Mouse (Mus musculus): ENCODE measurements around the gene Plbd1. TPM values are rescaled to one million over a fixed set of nuclear protein-coding genes. Genes with fewer than 3 reads are reported as not detected.

Gene Plbd1
- under 1 TPM; 0.17 to 0.25 TPM for total RNA-seq (2021)

- DNase-seq, result no peak
Measured at GRCm38 (mm10) chr6:136661706-136662016, at the start of gene Plbd1. TSS of gene Plbd1 (minus strand) at chr6:136661928.

GRCm38 (mm10) chr6:136710408-136710807 lies 48.7 kb upstream of the Plbd1 start:
- DNase-seq, result no peak

DNA sequence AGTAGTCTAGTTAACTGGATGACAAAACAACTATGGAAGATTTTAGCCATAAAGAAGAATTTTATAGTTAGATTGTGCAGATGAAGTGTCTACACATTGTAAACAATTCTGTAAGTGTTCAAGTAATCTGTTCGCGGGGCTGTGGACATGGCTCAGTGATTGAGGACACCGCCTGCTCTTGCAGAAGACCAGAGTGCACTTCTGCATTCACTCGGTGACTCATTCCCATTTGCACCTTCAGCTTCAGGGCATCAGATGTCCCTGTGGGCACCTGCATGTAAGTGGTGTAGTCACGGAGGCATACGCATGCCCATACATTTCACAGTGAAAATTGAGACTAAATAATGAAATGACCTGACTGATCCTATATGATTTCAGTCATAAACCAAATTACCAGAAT lies 46.9 kb upstream of the Plbd1 start:
- no peak for DNase-seq

GRCm38 (mm10) chr6:136701878-136702277 lies 40.1 kb upstream of the Plbd1 start:
- DNase-seq, result no peak

- no peak for DNase-seq
Measured at GRCm38 (mm10) chr6:136701185-136701584, 39.5 kb upstream of the Plbd1 start.

GRCm38 (mm10) chr6:136691314-136691713 lies 29.6 kb upstream of the Plbd1 start:
- DNase-seq, result no peak

DNA sequence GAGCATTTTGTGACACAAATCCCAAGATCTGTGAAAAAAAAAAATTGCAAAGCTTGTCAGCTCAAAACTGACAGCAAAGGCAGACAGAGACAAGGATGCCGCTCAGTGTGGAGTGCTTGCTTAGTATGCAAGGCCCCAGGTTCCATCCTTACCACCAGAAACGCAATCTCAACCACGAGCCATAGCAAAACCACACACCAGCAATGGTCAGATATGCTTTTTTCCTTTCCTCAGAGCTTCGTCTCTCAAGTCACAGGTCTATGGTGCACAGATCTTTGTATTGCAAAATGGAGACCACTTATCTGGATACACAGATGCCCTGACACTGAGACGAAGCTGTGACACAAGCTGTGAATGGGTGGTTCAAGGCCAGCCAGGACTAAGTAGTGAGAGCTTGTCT lies 28.8 kb upstream of the Plbd1 start:
- no peak for DNase-seq

GRCm38 (mm10) chr6:136689790-136690413 lies 28.2 kb upstream of the Plbd1 start:
- DNase-seq, result no peak

DNA sequence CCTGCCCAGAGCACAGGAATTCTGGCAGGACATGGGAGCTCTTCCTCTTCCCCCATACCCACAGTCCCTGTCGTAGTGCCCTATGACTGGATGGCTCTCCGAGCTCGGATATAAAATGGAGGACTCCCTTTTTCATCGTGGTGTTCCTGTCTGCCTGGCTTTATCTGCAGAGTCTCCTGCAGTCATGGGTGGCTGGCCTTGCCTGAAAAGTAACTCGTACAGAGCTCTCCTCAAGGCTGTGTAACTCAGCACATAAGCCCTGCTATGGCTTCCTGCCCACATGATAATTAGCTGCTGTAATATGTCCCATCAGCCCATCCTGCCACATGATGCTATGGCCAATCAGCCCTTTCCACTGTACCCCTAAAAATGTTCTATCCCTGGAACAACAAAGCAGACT lies 23.7 kb upstream of the Plbd1 start:
- DNase-seq, result no peak

- no peak for DNase-seq
Measured at GRCm38 (mm10) chr6:136683410-136684334, 21.9 kb upstream of the Plbd1 start.

GRCm38 (mm10) chr6:136679381-136679780 lies 17.7 kb upstream of the Plbd1 start:
- DNase-seq, result no peak

DNA sequence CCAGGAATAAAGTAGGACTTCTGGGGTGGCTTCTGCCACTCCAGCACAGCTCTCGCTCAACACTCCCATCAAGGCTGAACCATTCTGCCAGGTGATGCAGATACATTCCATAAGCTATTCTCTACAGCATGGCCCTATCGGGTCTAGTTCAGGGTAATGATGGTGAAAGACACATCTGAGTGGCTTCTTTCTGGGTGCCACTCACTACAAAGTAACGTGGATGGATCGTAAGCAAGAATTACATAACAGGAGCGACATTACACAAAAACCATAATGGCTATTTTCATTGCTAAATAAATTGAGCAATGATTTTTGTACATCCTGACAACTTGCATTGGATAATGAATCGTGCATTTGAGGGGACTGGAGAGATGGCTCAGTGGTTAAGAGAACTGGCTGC lies 13.2 kb upstream of the Plbd1 start:
- no peak for DNase-seq

- peak; percentile 43 to 50 for DNase-seq
Measured at GRCm38 (mm10) chr6:136672467-136672866, 10.7 kb upstream of the Plbd1 start.

DNA sequence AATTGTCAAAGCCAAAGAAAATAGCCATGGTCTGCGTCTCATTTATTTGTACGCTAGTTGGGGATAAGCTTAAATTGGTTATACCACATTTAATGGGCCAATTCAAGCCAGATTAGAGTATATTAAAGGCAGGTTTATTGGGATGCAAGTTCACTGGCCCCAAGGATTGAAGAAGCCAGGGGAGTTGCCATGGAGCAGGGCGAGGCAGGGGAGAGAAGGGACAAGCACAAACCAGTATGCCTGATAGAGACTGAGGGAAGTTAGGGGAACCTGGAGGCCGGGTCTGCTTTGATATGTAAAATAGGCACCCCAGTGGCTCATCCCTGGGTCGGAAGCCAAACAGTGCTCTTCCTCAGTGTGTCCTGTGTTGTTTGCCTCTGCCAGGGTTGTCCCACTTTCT lies 7.5 kb upstream of the Plbd1 start:
- no peak for DNase-seq

DNA sequence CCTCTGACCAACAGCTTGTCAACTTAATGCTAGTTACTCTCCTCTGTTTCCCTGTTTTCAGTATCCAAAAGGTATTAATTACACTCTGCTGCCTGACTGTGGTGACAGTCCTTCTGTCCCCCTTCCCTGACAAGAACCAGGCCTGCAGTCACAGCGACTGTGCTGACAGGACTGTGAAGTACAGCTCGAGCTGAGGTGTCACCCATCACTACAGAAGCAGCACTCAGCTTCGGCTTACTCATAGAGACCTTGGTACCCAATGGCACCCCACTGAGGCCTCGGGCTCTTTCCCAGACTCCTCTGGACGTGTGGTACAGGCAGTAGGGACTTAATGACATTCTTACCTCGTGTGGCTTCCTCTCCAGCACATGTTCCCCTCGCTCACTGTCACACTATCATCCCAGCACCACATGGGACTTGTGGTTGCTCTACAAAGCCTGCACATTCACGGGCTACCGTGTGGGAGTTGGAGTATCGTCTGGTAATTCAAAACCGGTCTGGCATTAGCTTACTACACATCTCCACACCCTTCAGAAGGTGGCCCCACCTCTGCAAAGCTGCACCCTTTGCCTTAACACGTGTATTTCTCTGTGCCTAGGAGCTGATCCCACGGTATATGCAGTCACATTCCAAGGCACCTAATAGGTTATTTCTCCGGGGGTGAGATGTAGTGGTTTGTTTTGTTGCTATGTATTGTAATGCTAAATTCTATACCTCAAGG lies 6.7 kb upstream of the Plbd1 start:
- DNase-seq, result no peak

DNA sequence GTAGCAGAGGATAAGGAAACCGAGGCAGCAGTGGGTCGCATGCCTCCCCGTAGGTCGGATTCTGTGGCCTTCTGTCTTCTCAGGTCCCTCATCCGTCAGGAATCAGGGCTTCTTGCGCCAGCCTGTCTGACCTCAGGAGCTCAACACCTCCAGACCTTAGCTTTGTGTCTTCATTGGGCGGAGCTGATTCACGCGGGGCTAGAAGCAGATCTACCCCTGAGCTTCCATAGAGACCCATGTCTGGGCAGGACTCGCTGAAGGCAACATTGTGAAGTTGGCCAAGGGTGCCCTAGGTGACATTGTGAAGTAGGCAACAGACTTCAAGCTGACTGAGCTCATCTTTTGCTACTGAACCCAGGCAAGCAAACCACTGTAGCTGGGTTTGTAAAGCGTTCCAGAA lies 335 bp upstream of the Plbd1 start:
- no peak for DNase-seq

- no peak for DNase-seq
Measured at GRCm38 (mm10) chr6:136660831-136661705, 660 bp downstream of the Plbd1 start.

- no peak for DNase-seq
Measured at GRCm38 (mm10) chr6:136659226-136659625, 2.5 kb downstream of the Plbd1 start.

DNA sequence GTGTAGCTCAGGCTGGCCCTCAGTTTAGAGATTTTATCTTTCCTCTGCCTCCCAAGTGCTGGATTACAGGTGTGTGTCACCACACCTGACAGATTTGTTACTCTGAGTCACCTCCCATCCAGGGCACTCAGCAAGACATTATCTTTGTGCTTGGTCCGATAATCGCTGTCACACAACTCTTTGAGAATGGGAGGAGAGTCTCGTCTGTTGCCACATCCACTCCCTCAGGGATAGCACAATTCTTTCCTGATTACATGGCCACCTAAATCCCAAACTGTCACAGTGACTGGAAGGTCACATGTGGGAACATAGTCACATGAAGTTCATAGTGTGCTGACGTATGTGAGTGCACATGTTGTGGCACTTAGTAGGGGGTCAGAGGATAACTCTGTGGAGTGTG lies 3.4 kb downstream of the Plbd1 start:
- DNase-seq, result no peak

- DNase-seq, result no peak
Measured at GRCm38 (mm10) chr6:136655786-136656185, 5.9 kb downstream of the Plbd1 start.

GRCm38 (mm10) chr6:136654470-136654869 lies 7.3 kb downstream of the Plbd1 start:
- no peak for DNase-seq

DNA sequence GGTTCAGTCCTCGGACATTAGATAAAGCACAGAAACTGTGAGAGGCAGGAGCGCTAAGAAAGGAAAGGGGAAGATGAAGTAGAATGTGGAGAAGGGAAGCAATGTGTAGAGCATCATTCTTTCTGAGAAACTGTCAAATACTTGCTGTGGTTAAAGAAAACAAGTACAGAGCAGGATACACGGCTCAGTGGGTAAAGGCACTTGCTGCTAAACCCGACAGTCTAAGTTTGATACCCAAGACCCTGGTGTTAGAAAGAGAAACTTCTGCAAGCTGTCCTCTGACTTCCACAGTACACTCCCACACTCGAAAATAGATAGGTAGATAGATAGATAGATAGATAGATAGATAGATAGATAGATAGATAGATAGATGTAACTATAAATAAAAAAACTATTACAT lies 8.4 kb downstream of the Plbd1 start:
- no peak for DNase-seq
